Mouse (Mus musculus): Measurements from ENCODE around the gene Cog6.

The Cog6 gene

DNA sequence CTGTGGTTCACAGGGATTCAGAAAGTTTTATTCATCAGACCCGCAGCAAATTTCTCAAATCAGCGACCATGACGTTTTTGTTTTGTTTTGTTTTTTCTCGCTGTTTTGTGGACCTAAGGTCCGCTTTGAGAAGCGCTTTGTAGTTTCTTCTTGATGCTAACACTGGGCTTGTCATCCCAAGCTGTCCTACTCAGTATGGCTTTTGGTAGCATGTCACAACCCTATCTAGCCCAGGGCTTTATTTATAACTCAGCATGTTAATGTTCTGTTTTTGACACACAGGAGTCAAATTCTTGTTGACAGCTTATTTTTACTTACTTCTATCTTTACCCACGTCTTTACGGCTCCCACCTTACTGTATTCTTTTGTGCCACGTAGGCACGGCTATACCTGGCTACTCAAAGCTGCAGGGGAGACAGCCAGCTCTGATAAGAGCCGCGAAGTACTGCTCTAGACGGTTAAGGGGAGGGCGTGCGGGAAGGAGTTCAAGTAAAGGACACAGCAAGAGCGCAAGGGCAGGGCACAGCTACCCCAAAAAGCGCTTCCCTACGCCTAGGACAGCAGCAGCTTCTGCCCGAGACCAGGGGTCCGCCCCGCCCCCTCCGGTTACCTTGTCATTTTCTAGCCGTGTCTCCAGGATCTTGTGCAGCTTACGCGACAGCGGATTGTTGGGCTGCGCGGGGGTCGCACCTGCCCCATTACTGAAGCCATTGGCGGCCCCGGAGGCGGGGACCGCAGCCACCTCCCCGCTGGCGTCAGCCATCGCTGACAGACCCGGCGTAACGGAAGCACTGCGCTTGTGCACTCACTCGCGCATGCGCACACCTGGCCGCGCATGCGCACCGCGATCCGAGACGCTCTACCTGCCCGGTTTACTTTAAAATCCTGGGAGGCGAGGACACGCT is at the start of gene Cog6:
Cog6 (minus strand) TSS at position 802 of the 905 bp plus-strand sequence.
- peak; percentile 73 for DNase-seq (ENCODE audit: extremely low read depth, low read depth)

DNA sequence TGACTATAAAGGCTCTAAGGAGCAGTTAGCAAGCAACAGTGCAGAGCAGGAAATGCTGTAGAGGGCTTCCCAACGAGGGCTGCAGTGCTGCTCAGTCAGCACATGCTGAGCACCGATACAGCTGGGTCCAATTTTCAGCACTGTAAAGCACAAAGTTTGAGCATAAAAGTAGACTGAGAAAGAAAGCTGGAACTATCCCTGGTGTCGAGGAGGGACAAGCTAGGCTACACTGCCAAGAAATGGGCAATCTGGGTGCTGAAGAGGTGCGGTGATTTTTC is 49.0 kb upstream of the Cog6 start:
- DNase-seq (ENCODE audit: extremely low read depth, low read depth) = no peak

DNA sequence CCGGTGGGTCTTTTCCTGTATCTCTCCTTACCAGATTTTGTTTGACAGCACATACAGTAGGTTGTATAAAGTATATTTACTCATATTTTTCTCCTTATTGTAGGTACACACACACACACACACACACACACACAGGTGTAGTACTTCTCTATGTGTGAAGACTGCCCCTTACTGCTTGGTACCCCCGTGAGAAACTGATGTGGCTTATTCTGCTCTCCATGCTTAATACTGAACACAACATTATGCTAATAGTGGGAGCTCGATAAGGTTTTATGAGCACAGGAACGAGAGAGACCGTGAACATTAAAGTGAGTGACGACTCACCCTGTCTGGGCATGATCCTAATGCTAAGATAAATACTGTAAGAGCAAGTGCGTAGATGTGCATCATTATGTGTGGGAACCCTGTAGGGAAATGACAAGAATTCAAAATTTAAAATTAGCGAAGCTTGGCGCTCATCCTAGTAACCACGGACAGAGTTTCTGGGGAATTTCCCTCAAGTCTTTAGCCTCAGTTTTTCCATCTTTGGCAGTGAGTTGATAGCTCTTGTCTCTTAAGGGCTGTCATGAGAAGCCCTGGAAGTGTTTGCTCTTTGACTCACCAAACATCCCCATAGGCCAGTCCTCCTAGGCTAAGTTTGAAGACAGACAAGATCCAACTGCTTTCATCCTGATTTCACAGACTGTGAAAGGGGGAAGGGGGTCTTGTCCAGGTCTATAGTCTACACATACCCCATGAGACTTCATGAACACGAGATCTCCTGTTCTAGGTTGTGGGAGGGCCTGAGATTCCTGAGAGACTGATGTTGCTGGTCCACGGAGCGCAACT is 48.4 kb upstream of the Cog6 start:
- no peak for DNase-seq (ENCODE audit: extremely low read depth, low read depth)

DNA sequence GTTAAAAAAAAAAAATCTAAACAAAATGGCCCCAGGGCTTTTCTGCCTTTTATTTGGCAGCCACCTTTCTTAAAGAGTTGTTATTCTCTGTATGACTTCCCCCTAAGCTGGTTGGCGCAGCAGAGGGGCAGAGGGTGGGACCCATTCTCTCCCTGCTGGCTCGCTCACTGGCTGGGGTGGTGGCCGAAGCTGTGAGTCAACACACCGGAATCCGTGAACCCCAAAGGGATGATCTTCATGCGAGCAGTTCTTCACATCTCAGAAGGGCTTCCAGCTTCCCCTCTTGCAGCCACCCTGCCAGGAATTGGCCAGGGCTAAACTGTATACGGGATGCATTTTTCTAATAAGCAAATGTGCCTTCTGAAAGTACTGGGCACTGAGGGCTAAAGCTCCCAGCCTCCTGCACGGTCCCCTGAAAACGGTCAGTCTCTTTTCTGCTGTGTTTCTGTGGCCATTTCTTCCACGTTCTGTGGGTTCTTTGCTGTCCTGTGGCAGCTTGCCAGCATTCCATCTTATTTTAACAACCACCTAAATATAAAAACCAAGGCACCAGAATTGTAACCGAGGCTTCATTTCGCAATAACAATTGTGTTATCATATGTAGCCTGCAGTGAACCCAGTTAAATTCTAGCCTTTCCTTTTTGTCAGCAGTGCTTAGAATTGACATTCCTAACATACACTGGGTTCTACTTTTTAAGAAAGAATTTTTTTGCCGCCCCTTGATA is 46.5 kb upstream of the Cog6 start:
- DNase-seq (ENCODE audit: extremely low read depth, low read depth) = no peak

DNA sequence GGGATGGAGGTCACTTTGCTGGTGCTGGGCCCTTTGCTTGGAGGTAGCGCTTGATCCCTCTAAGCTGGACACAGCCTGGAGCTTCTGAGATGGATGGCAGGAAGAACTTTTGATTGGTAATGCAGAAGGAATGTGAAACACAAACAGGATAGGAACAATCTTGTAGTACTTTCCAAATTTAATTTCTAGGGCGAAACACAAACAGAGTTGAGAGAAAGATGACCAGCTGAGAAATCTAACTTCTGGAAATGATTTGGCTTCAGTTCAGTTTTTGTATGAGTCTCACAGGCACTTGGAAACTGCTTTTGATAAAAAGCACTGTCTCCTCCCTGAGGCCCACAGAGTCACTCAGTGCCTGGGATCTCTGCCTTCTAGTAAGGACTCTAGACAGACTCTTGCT is 42.9 kb upstream of the Cog6 start:
- DNase-seq (ENCODE audit: extremely low read depth, low read depth) = no peak

DNA sequence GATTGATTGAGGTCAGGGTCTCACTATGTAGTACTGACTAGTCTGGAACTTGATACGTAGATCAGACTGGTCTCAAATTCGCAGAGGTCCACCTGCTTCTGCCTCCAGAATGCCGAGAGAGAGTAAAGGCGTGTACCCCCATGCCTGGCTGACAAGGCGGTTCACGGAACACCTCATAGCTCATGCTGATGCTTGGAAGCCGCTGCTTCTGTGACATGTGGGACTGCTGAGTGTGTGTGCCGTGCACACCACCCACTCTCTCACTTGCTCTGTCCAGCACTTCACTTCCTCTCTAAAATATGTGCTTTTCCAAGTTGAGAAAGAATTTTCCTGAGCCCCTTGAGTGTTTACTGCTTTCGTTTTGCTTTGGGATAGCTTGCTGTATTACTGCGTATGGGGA is 39.4 kb upstream of the Cog6 start:
- DNase-seq (ENCODE audit: extremely low read depth, low read depth) = no peak

DNA sequence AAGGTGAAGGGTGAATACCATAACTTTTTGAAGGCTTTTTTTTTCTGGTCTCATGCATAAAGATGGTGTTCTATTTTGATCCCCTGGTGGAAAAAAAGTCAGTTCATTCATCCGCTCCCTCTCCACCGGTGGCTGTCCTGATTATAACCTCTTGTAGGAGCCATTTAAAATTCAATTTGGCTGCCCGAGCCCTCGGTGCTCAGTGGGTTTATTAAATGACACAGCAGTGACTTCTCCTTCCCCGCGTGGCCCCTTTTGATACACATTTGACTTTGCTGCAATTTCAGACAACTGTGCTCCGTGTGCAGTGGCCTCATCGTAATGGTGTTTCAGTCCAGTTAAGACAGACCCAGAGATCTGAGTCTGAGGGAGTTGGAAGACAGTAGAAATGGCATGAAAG is 35.3 kb upstream of the Cog6 start:
- no peak for DNase-seq (ENCODE audit: extremely low read depth, low read depth)

DNA sequence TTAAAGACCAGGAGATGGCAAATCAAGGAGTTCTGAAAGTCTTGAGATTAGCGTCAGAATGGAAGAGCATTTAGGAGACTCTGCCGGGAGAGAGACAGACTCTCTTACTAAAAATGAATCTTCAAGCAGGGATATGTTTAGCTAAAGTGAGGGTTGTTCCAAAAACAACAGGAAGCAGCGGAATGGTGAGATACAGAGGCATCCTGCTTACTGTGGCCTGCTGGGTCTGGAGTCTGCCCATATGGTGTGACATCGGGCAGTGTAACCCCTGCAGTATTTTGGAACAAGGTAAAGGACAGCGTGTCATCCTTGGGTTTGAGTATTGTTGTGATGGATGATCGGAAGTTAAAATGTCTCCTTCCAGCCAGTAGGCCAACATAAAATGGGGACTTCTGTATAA is 29.3 kb upstream of the Cog6 start:
- DNase-seq (ENCODE audit: extremely low read depth, low read depth) = no peak

DNA sequence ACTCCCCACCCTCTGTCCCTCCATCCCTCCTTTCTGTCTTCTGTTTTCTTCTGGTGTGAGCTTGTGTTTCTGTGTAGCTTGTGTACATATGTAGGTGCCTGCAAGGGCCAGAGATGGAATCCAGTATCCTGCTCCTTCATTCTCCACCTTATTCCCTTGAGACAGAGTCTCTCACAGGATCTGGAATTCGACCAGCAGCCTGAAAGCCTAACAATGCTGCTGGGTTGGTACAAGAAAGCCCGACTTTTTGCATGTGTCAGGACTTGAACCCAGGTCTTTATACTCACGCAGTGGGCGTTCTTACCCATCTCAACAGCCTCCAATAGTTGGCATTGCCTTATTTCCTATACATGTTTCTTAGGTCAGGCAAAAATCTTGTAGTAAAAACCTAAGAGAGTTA is 28.7 kb upstream of the Cog6 start:
- no peak for DNase-seq (ENCODE audit: extremely low read depth, low read depth)

DNA sequence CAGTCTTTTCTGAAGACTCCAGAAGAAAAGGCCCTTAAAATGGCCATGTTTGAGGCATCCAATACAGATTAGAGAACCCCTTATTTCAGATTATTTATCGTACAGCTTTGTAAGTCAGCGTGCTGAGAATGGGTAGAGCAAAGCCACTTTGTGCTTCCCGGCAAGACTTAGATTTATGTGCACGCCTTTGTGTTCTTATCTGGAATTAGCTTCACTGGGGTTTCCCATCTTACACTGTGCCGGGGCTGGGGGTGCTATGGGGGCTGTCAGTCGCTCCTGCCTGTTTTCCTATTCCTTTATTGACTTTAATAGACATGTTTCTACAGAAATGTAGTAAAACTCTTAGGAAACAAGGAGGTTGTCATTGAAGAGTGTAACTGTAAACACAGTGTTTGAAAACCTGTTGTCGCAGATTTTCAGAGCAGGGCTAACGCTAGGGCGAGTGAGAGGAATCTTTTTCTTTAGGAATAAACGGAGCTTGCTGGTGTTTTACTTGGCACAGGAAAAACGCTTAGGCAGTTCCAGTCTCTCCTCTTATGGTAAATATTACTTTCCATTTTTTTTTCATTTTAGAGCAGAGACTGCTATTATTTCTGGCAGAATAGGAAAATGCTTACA is 27.8 kb upstream of the Cog6 start:
- DNase-seq (ENCODE audit: extremely low read depth, low read depth) = no peak

DNA sequence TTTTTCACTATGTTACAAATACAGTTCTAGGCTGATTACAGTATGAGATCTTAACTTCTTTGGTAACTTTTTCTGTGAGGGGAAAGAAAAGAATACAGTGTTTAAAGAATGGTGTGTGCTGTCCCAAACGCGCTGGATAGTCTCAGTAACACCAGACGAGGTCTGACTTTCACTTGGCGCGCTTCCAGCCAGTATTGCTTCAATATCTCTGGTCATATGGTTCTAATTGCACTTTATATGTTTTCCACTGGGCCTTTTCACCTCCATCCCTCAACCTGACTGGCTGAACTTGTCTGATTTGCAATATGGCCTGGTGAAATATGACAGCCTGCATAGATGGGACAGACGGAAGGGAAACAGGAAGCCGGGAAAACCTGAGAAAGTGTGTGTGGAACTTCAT is 27.2 kb upstream of the Cog6 start:
- no peak for DNase-seq (ENCODE audit: extremely low read depth, low read depth)

DNA sequence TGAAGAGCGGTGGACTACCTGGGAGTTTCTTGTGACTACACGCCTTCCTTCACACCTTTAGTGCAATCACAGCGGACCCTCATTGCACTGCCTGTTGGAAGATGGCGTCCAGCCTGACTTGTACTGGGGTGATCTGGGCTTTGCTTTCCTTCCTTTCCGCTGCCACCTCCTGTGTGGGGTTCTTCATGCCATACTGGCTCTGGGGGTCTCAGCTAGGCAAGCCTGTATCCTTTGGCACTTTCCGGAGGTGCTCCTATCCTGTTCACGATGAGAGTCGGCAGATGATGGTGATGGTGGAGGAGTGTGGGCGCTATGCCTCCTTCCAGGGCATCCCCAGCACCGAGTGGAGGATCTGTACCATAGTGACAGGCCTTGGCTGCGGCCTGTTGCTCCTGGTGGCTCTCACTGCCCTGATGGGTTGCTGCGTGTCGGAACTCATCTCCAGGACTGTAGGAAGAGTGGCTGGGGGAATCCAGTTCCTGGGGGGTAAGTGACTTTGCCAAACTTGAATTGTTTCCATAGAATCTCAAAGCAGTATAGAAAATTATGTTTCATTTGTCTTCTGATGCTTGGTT is 26.3 kb upstream of the Cog6 start:
- no peak for DNase-seq (ENCODE audit: extremely low read depth, low read depth)

DNA sequence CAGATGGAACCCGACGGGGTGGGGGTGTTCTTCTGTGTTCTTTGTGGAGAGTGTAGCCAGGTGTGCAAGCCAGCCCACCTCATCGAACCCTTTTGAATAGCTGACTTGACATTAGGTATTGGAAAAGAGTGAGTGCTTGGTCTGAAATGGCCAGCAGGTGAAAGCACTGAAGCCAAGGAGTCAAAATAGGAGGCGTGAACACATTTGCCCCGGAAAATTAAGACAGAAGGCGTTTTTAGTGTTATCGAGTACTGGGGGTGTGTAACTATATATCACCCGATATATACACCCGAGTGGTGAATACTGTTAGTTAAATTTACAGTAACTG is 25.2 kb upstream of the Cog6 start:
- no peak for DNase-seq (ENCODE audit: extremely low read depth, low read depth)

DNA sequence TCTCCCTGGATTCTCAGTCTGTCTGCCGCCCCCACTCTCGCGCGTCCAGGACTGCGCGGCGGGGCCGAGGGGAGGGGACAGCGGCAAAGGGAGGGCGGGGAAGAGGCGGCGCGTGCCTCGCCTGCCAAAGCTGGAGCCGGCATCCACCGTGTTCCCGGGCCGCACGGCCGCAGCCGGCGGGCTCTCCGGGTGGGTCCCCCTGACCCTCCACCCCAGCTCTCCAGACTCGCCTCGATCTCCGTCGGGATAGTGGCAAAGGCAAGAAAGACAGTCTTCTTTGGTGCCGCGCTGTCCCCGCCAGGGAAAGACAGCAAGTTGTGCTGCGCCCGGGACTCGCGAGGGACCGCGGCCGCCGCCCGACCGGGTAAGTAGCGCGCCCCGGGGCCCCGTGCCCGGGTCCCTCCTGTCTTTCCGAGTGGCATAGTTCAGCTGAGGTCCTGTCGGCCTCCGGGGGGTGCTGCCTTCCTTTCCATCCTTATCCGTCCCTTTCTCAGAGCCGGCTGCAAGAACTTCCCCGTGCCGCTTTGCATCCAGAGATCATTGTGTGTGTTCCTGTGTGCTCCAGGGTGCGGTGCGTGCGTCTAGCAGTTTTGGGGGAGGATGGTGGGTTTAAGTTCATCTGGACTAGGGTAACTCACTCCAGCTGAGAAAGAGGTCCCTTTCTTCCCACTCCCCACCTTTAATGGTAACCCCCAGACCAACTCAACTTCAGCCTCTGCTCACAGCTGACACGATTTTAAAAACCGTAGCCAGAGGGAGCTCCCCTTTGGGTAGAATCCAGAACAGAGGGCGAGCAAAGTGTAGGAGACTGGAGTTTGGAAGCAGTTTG is 24.6 kb upstream of the Cog6 start, which contains the start of gene Lhfp:
Lhfp (plus strand) TSS at position 118 of the 829 bp plus-strand sequence.
- no peak for DNase-seq (ENCODE audit: extremely low read depth, low read depth)

DNA sequence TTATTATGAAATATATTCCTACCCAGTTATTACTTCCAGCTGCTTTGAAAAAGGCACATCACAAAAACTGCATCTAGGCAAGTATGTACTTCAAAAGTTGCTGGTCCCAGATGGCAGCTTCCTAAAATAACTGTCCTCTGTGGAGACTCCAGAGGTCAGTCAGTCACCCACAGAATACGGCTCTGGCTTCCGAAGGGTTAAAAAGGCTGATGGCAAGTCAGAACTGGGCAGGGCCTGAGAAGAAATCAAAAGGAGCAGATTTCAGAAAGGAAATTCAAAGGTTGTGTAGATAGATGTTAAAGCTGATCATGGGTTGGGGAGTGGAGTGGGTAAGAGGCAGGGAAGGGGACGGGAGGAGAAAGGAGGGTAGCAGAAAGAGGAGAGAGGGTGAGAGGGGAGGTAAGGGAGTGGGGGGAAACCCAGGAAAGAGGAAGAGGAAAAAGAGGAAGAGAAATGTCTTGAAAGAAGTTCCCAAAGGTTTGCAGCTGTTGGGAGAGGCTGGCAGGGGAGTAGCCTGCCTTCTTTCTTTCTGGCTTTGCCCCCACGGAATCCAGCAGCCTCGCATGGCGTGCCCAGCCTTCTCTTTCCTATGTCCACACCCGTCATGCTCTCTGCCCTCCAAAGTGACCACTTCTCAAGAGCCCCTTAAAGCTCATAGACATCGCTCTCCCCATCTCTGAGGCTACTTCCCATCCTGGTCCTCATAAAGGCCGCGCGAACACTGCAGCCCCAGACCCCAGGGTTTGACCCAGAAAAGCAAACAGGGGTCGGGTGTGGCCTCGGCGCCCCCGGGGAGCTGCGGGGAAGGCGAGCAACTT is 23.8 kb upstream of the Cog6 start:
- no peak for DNase-seq (ENCODE audit: extremely low read depth, low read depth)

DNA sequence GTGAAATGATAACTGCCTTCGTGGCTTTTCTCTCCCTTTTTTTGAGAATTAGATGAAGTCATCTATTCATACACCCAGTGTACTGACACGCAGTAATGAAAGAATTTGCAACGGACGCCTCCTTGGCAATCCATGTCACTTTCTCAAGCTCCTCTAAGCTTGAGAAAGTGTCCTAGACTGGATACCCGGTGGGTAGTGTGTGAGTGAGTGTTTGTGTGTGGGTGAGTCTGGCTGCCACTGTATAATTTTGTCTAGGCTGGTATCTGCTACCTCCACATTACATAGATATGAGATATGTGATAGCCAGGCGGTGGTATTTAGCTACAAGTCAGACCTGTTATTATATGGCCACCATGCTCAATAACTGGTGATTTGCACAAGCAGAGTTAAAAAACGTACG is 22.7 kb upstream of the Cog6 start:
- no peak for DNase-seq (ENCODE audit: extremely low read depth, low read depth)

DNA sequence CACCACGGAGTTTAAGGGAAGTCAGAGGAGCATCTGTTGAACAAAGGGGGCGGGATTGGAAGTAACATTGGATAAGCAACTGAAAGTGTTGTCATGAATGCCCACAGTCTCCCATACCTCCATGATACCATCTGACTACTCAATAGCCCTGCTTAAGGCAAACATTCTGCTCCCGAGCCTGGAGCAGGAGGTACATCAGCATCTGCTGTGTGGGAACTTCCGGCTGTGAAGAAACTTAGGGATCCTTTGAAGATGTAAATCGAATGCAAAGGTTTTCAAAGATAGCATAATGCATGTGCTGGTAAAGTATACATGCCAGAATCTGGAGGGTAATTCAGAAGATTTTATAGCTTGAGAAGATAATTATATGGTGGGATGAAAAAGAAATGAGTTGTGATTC is 21.9 kb upstream of the Cog6 start:
- DNase-seq (ENCODE audit: extremely low read depth, low read depth) = no peak

DNA sequence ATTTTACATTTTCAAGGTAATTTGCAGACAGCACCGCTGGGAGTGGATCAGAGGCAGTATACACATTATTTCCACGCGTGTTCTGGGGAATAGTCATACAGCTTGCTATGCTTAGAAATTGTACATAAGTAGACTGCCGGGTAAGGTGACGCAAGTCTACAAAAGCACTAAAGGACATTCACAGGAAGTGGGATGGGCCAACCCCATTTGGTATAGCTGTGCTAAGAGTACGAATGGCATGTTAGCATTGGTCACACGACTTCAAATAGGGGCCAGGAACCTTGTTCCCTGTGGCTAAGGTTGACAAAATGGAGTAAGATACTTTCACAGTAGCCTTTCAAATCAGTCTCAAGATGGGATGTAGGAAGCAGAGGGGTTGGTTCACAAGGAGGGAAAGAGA is 19.9 kb upstream of the Cog6 start:
- no peak for DNase-seq (ENCODE audit: extremely low read depth, low read depth)

DNA sequence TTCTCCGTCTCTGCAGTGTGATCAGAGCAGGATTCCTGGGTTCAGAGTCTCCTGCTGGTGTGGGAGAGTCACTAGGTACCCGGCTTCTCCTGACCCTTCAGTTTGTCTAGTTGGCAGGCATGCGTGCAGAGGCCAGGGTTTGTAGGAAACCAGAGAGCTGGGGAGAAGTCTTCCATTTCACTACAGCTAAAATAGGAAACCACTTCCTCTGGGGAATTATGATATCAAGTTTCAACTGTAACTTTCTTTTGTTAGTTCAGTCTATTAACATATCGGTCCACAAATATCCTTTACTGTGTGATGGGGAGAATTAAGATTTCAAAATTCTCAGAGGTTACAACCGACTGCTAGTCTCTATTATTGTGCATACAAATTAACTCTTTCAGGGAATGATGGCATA is 19.0 kb upstream of the Cog6 start:
- DNase-seq (ENCODE audit: extremely low read depth, low read depth) = no peak

DNA sequence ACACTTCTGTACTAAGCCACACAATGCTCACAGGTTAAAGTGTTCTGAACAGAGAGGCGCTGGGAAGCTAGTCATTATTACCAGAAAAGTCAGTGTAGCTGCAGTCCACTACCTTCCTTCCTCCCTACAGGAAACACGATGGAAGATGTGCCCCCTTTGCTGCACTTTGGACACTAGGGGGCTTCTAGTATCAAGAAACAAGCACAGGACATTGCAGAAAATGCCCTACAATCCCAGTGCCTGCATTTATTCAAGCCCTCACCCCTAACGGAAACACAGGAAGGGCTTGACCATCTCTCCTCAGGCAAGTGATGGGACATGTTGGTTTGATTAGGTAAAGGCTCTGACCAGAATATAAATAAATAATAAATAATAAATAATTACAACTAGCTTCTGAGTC is 16.4 kb upstream of the Cog6 start:
- no peak for DNase-seq (ENCODE audit: extremely low read depth, low read depth)

All from MEL-GATA-1-ER (cell line).